Mouse (Mus musculus) neural tube, embryonic 13.5 days (tissue): ENCODE measurements at regions not wholly inside any gene's neighbourhood (a gene's known extent, or its start where the extent isn't known, plus 50 kb on each side); places are given as distances from the start of the nearest gene placed in this dataset.
"Not testable (repeated sequence)": the region's sequence is repeated elsewhere in the genome, so short reads cannot be mapped to it uniquely, and the experiment has no call there.

Experiments
- ATAC-seq: fragments of 200-750 bp; cut with Nextera tagmentation; 2 replicates; pipeline ENCODE4 v1.8.0; 2017; ENCODE audit warnings: low read depth, mild to moderate bottlenecking, moderate TSS enrichment, moderate library complexity
- H3K27ac ChIP-seq: fragments of 300-500 bp; sonication (generic); replicated peaks from 2 replicates; pipeline ENCODE4 v1.5.1; 2015; ENCODE audit warnings: moderate library complexity, mild to moderate bottlenecking, inconsistent platforms
- H3K27me3 ChIP-seq: fragments of 300-500 bp; sonication (generic); 2 replicates; pipeline ENCODE4 v1.6.1; 2015; ENCODE audit warnings: mild to moderate bottlenecking, inconsistent platforms
- H3K36me3 ChIP-seq: fragments of 300-500 bp; sonication (generic); 2 replicates; pipeline ENCODE4 v1.6.1; 2015; ENCODE audit warnings: mild to moderate bottlenecking, inconsistent platforms
- H3K4me1 ChIP-seq: fragments of 300-500 bp; sonication (generic); replicated peaks from 2 replicates; pipeline ENCODE4 v1.6.1; 2015; ENCODE audit warnings: inconsistent platforms
- H3K4me2 ChIP-seq: fragments of 300-500 bp; sonication (generic); 2 replicates; pipeline ENCODE4 v1.6.1; 2015; ENCODE audit warnings: inconsistent platforms, mild to moderate bottlenecking, moderate library complexity
- H3K4me3 ChIP-seq: fragments of 300-500 bp; sonication (generic); 2 replicates; pipeline ENCODE4 v1.5.1; 2015; ENCODE audit warnings: mild to moderate bottlenecking, inconsistent platforms
- H3K9ac ChIP-seq: fragments of 300-500 bp; sonication (generic); 2 replicates; pipeline ENCODE4 v1.6.1; 2015; ENCODE audit warnings: moderate library complexity, mild to moderate bottlenecking, inconsistent platforms
- H3K9me3 ChIP-seq: fragments of 300-500 bp; sonication (generic); 2 replicates; pipeline ENCODE4 v1.6.1; 2016; ENCODE audit warnings: inconsistent platforms
- WGBS: fragments of 180-500 bp; shearing (Covaris S2); methylation state at CpG from one replicate; pipeline ENCODE4 v1.1.7; 2015; 5-methylcytosine and 5-hydroxymethylcytosine counted together

DNA sequence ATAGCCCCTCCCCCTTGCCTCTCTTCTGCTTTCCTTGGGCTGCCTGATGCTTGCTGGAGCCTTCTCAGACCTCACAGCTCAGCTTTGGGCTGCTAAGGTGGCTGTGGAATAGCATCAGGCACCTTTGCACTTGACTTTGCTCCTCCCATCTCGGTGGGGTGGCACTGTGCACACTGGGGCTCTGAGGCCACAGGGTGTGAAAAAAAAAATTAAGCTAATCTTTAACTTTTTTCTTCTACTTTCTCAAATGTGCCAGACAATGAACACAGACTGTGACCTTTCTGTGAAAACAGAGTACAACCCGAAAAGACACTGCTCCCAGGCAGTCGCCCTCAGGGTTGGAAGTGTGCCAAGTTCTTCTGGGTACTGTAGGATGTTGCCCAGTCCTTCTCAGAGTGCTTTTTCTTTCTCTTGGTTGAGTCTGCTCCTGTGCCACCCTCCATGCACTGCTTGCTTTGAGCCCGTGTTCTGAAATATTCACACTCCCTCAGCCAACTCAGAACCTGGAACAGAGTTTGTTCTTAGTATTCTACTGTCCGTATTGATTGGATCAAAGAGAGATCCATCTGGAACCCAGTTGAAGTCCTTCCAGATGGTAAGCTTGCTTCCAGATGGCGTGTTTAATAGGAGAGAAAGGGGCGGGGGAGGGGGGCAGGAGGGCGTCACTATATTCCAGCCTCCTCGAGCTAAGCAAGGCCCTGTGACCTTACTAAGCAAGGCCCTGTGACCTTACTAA is 54.8 kb upstream of the Atxn1 start:
- WGBS = 36% methylated on average over 9 of the region's 9 CpGs
- Histone ChIP-seq H3K36me3 (no peaks in the 10 kb centered on the region), H3K4me1 (peaks cover 23% of the 10 kb centered on the region), H3K4me3 (no peak overlapping the region), H3K9ac (no peak overlapping the region), H3K27ac (no peak overlapping the region), H3K27me3 (no peaks in the 10 kb centered on the region), H3K9me3 (no peaks in the 10 kb centered on the region), H3K4me2 (no peak overlapping the region)
- no peak for ATAC-seq

DNA sequence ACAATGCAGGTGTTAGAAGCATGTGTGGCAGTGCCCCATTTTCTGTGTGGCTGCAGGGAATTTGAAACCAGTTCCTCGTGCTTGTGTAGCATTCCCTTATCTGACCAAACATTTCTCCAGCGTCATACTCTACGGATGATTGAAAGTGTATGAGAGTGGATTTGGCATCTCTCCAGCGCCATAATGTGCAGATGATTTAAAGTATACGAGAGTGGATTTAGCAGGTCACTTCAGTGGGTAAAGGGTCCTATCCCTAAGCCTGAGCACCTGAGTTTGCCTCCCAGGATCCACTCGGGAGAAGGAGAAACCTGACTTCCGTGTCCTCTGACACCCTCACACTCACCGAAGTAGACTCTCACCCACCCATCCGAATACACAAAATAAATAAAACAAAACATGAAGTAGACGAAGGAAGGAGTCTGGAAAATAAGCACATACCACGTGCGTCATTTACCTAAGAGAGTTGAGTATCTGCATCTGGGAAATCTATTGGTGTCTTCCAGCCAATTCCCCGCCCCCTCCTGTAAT is 54.2 kb upstream of the Atxn1 start:
- H3K27me3 ChIP-seq = no peaks in the 10 kb centered on the region
- WGBS = 73% methylated on average over 13 of the region's 13 CpGs
- no peaks in the 10 kb centered on the region for H3K9me3 ChIP-seq
- H3K9ac ChIP-seq = no peak overlapping the region
- no peak overlapping the region for H3K27ac ChIP-seq
- H3K4me2 ChIP-seq = no peak overlapping the region
- ATAC-seq = no peak
- no peaks in the 10 kb centered on the region for H3K36me3 ChIP-seq
- H3K4me1 ChIP-seq = peaks cover 20% of the 10 kb centered on the region
- H3K4me3 ChIP-seq = no peak overlapping the region

DNA sequence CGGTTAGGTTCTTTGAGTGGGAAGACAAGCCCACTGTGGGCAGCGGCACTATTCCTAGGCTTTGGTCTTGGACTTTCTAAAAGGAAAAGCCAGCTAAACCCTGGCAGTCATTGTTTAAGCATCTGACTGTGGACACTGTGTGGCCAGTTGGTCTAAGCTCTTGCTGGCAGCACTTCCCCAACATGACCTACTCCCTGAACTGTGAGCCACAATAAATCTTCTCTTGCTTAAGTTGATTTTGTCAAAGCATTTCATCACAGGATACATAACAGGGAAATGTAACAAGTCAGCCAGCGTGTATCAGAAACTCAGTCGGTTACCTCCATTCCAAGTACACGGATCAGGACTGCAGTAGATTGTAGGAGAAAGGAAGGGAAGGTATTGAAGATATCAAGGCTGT is 52.9 kb upstream of the Atxn1 start:
- Histone ChIP-seq H3K27me3 (no peaks in the 10 kb centered on the region), H3K9me3 (no peaks in the 10 kb centered on the region)

DNA sequence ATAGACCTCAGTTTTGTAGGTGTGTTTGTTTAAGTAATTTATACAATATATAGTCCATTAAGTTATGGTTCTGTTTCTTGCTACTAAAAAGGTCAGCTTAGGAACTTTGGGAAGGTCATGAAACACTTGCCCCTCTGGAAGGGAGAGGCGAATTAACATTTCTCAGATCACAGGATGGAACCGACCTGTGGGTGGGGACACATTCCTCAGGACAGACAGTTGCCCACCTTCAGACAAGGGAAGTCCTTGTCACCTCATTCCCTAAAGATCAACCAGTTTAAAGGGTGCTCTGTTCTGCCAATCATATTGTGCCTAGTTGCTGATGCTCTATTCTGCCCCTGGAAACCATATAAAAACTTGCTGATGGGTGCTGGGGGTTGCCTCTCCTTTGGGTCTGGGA is 52.2 kb upstream of the Atxn1 start:
- not testable (repeated sequence) for H3K9me3 ChIP-seq, H3K27ac ChIP-seq, H3K4me3 ChIP-seq, H3K36me3 ChIP-seq, H3K4me2 ChIP-seq, ATAC-seq, H3K27me3 ChIP-seq, H3K9ac ChIP-seq, H3K4me1 ChIP-seq
- 76% methylated on average over 2 of the region's 2 CpGs for WGBS

More for the DNA sequence above, 52.9 kb upstream of the Atxn1 start:
- no peak for ATAC-seq
- Histone ChIP-seq H3K9ac (no peak overlapping the region), H3K4me2 (no peak overlapping the region), H3K27ac (no peak overlapping the region), H3K4me1 (peaks cover 8% of the 10 kb centered on the region), H3K4me3 (no peak overlapping the region), H3K36me3 (no peaks in the 10 kb centered on the region)
- 93% methylated on average over 5 of the region's 5 CpGs for WGBS

DNA sequence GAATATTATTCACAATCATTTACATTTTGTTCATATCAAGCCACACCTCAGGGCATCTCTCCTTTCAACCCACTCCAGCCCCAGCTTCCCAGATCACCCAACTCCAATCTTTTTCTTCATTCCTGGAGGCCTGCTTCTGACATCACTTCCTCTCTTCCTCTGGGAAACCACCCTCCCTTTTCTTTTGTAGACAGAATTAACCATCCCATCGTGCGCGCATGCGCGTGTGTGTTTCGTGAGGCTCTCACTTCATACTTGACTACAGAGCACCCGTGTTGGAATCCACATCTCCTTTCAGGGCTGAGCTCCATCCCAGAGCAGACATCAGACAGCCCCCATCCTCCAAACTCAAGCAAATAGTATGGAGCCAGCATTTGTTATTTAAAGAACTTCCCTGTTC is 50.4 kb upstream of the Atxn1 start:
- Histone ChIP-seq H3K9me3 (no peaks in the 10 kb centered on the region), H3K27ac (no peak overlapping the region), H3K36me3 (no peaks in the 10 kb centered on the region), H3K4me1 (peaks cover 8% of the 10 kb centered on the region), H3K27me3 (no peaks in the 10 kb centered on the region), H3K9ac (no peak overlapping the region), H3K4me3 (no peak overlapping the region), H3K4me2 (no peak overlapping the region)
- WGBS = 89% methylated on average over 7 of the region's 7 CpGs
- no peak for ATAC-seq

DNA sequence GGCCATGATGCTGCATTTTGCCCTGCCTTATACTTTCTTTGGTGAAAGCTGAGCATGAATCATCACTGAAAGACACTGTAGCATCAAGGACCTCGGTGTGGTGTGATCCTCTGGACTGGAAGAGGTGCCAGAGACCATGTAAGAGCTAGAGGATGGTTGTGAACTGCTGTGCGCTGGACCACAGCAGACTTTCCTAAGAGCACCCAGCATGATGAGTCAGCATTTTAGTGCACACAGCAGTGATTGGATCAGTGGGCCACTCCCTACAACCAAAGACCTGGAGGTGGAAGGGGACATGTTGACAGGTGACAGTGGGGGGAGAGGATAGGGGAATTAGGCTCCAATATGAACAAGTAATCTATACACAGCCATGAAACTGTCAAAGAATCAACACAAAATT is 49.8 kb upstream of the Atxn1 start:
- no peak overlapping the region for H3K9ac ChIP-seq
- H3K4me2 ChIP-seq = no peak overlapping the region
- peaks cover 9% of the 10 kb centered on the region for H3K4me1 ChIP-seq
- WGBS = 87% methylated on average over 2 of the region's 2 CpGs
- no peak overlapping the region for H3K27ac ChIP-seq
- H3K9me3 ChIP-seq = no peaks in the 10 kb centered on the region
- no peaks in the 10 kb centered on the region for H3K27me3 ChIP-seq
- H3K4me3 ChIP-seq = no peak overlapping the region
- H3K36me3 ChIP-seq = no peaks in the 10 kb centered on the region
- ATAC-seq = no peak
